Mouse (Mus musculus) intestine, postnatal 0 days (tissue): Measurements from ENCODE around the gene Mycbp. TPM values are rescaled to one million over a fixed set of nuclear protein-coding genes. Genes with fewer than 3 reads are reported as not detected.

Source experiments
- ATAC-seq: fragments of 200-750 bp; cut with Nextera tagmentation; 2 replicates; pipeline ENCODE4 v1.8.0; 2017; ENCODE audit warnings: mild to moderate bottlenecking, moderate TSS enrichment, moderate library complexity
- H3K27ac ChIP-seq: fragments of 300-500 bp; sonication (generic); 2 replicates; pipeline ENCODE4 v1.5.1; 2014; ENCODE audit warnings: mild to moderate bottlenecking, low read depth, low read length, moderate library complexity
- H3K27me3 ChIP-seq: fragments of 300-500 bp; sonication (generic); replicated peaks from 2 replicates; pipeline ENCODE4 v1.6.1; 2014; ENCODE audit warnings: low read length, mixed read lengths; ENCODE audit not compliant: control insufficient read depth, insufficient read depth
- H3K36me3 ChIP-seq: fragments of 300-500 bp; sonication (generic); 2 replicates; pipeline ENCODE4 v1.6.1; 2014; ENCODE audit warnings: mild to moderate bottlenecking, moderate library complexity; ENCODE audit not compliant: control insufficient read depth, insufficient read depth
- H3K4me1 ChIP-seq: fragments of 300-500 bp; sonication (generic); replicated peaks from 2 replicates; pipeline ENCODE4 v1.6.1; 2014; ENCODE audit warnings: antibody characterized with exemption, low read length, mixed read lengths; ENCODE audit not compliant: control insufficient read depth, insufficient read depth
- H3K4me2 ChIP-seq: fragments of 300-500 bp; sonication (generic); replicated peaks from 2 replicates; pipeline ENCODE4 v1.6.1; 2014; ENCODE audit warnings: low read depth, mild to moderate bottlenecking, moderate library complexity
- H3K4me3 ChIP-seq: fragments of 300-500 bp; sonication (generic); 2 replicates; pipeline ENCODE4 v1.5.1; 2014; ENCODE audit warnings: low read depth, low read length
- H3K9ac ChIP-seq: fragments of 300-500 bp; sonication (generic); 2 replicates; pipeline ENCODE4 v1.6.1; 2014; ENCODE audit warnings: mild to moderate bottlenecking, low read depth, low read length
- H3K9me3 ChIP-seq: fragments of 300-500 bp; sonication (generic); 2 replicates; pipeline ENCODE4 v1.6.1; 2016; ENCODE audit warnings: mixed run types; ENCODE audit not compliant: control insufficient read depth
- CTCF ChIP-seq: sonication (generic); IDR thresholded peaks from 2 replicates; pipeline ENCODE4 v1.5.1; 2016; ENCODE audit warnings: low read depth, mild to moderate bottlenecking, control low read depth, antibody characterized with exemption, moderate library complexity
- WGBS: fragments of 180-500 bp; shearing (Covaris S2); extraction: QIAGEN DNeasy Blood & Tissue Kit; methylation state at CpG from one replicate; pipeline ENCODE4 v1.1.7; 2014; 5-methylcytosine and 5-hydroxymethylcytosine counted together
- polyA plus RNA-seq: library from polyadenylated mRNA; unstranded; fragments of >200 nt; fragmentation: Nextera tagmentation; extraction: Ambion mirVana; gene quantifications from 2 replicates; pipeline ENCODE4 v1.2.1, GENCODE M21; 2015

Gene Mycbp
- polyA plus RNA-seq, 1 experiment from 2014 or later, result 82.5 TPM

DNA sequence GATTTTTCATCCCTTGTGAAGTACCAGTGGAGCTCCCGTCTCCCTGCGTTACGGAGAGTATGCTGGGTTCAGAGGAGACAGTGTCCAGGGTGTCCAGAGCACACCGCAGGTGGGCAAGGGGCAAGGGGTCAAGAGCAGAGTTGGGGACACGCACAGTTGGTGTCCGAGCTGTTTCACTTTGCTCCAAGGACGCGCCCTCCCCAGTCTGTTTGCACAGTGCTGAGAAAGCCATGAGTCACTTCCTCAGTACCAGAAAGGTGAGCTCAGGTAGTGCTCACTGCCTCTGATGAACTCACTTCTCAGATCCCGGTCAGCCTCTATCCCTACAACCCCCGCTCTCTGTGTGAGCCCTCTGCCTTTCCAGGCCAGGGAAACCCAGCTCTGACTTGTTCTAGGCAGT, 45.0 kb downstream of the Mycbp start:
- no peaks in the 10 kb centered on the region for H3K4me1 ChIP-seq
- no peak overlapping the region for H3K4me3 ChIP-seq
- no peak overlapping the region for H3K27ac ChIP-seq
- 40% methylated on average over 10 of the region's 10 CpGs for WGBS
- TF ChIP-seq CTCF, result no peak
- H3K36me3 ChIP-seq, result no peaks in the 10 kb centered on the region
- no peak for ATAC-seq
- H3K4me2 ChIP-seq, result 0 out of 2 replicates have a peak overlapping the region, but pooled peaks have one; percentile 24
- H3K27me3 ChIP-seq, result no peaks in the 10 kb centered on the region
- no peaks in the 10 kb centered on the region for H3K9me3 ChIP-seq
- H3K9ac ChIP-seq, result no peak overlapping the region

- 34% methylated on average over 7 of the region's 8 CpGs for WGBS
- no peak for ATAC-seq
- no peak for TF ChIP-seq CTCF
Observed at GRCm38 (mm10) chr4:123952059-123952458, 47.4 kb downstream of the Mycbp start.

DNA sequence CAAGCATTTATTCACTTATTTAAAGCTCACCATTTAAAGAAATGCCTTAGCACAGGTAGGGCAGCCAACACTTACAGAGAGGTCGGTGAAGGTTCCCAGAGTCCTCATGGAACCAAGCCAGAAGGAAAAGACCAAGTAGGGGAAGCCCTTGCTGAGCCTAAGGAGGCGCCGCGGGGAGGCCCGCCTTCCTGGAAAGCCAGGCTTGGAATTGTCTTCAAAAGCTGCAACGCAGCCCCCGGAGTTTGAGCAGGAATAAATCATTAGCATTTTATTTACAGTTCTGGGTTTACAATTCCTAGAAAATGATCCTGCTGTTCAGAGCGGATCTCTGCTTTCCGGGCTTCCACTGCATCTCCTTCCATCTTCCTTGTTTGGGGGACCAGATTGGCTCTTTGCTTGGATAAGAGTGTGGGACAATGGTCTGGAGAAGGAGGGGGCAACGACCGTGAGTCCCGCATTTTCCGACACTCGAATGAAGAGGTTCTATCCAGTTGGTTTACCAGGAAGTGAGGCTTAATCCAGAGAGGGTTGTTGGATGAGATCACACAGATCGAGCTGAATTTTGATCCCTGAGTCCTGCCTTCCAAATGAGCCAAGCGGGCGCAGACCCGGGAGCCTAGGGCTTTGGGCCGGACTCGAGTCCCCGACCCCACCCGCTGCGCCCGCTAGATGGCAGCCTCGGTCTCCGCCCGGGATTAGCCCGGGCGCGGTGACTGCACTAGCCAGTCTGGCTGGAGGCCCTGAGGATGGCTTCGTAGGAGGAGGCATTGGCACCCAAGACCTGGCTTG, 52.3 kb downstream of the Mycbp start:
- peak overlapping the region; percentile 11; the same call in 1 of the 2 replicates for H3K4me3 ChIP-seq
- no peak overlapping the region for H3K9ac ChIP-seq
- ATAC-seq, result peak; percentile 61
- peak; percentile 91 for TF ChIP-seq CTCF
- 5% methylated on average over 31 of the region's 31 CpGs for WGBS
- H3K27me3 ChIP-seq, result 0 out of 2 replicates have a peak, but pooled peaks cover 6% of the 10 kb centered on the region
- no peaks in the 10 kb centered on the region; the same call in 1 of the 2 replicates for H3K4me1 ChIP-seq
- peak overlapping the region; percentile 51 for H3K4me2 ChIP-seq
- H3K9me3 ChIP-seq, result no peaks in the 10 kb centered on the region
- no peaks in the 10 kb centered on the region for H3K36me3 ChIP-seq
- H3K27ac ChIP-seq, result no peak overlapping the region

More at GRCm38 (mm10) chr4:123952059-123952458, 47.4 kb downstream of the Mycbp start:
- H3K27ac ChIP-seq, result no peak overlapping the region
- H3K36me3 ChIP-seq, result no peaks in the 10 kb centered on the region
- H3K9me3 ChIP-seq, result no peaks in the 10 kb centered on the region
- H3K4me3 ChIP-seq, result no peak overlapping the region
- H3K27me3 ChIP-seq, result no peaks in the 10 kb centered on the region
- H3K4me2 ChIP-seq, result no peak overlapping the region
- no peaks in the 10 kb centered on the region for H3K4me1 ChIP-seq
- H3K9ac ChIP-seq, result no peak overlapping the region

DNA sequence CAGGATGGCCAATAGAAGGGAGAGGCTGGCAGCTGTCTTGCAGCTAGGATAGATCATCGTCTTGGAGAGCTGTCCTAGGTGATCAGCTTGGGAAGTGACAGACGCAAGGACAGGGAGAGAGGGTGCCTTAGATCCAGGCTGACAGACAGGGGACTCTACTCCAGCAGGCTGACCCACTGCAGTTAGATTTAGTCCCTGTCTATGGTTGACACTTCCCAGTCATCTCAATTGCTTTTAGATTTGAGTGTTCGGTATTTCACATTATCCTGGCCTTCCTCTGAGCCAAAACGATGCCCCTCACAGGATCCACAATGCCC, 52.8 kb downstream of the Mycbp start:
- no peak for TF ChIP-seq CTCF
- no peaks in the 10 kb centered on the region for H3K9me3 ChIP-seq
- ATAC-seq, result no peak
- peak overlapping the region; percentile 51 for H3K4me2 ChIP-seq
- 62% methylated on average over 4 of the region's 4 CpGs for WGBS
- H3K36me3 ChIP-seq, result no peaks in the 10 kb centered on the region
- no peak overlapping the region for H3K9ac ChIP-seq
- H3K27me3 ChIP-seq, result 0 out of 2 replicates have a peak, but pooled peaks cover 6% of the 10 kb centered on the region
- H3K4me1 ChIP-seq, result no peaks in the 10 kb centered on the region; the same call in 1 of the 2 replicates
- H3K4me3 ChIP-seq, result no peak overlapping the region
- H3K27ac ChIP-seq, result no peak overlapping the region

- Histone ChIP-seq H3K4me2 (no peak overlapping the region), H3K4me3 (no peak overlapping the region), H3K9ac (no peak overlapping the region), H3K36me3 (no peaks in the 10 kb centered on the region), H3K9me3 (no peaks in the 10 kb centered on the region), H3K27me3 (0 out of 2 replicates have a peak, but pooled peaks cover 6% of the 10 kb centered on the region), H3K27ac (no peak overlapping the region), H3K4me1 (no peaks in the 10 kb centered on the region; the same call in 1 of the 2 replicates)
- no peak for TF ChIP-seq CTCF
- ATAC-seq, result no peak
- WGBS, result 51% methylated on average over 4 of the region's 4 CpGs
Observed at GRCm38 (mm10) chr4:123957891-123958290, 53.3 kb downstream of the Mycbp start.

DNA sequence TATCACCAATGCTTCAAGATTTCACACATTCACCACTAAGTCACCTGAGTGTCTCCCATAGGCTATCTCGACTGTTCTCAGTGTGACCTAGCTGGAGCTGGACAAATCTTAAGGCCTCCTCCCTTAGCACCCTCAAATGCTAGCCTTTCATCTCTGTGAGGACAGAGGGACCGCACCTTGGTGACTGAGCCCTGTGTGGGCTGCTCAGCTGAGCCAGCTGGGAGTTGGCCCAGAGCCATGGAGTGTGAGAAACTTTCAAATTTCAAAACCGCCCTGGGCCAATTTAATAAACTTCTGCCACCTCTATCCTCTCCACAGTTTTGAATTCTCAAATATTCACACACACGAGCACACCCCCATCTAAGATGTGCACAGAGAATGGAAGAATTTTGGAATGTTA, 56.3 kb downstream of the Mycbp start:
- 29% methylated on average over 4 of the region's 4 CpGs for WGBS
- TF ChIP-seq CTCF, result no peak
- ATAC-seq, result no peak

More for the DNA sequence above, 56.3 kb downstream of the Mycbp start:
- Histone ChIP-seq H3K9ac (no peak overlapping the region), H3K4me2 (no peak overlapping the region), H3K4me1 (no peaks in the 10 kb centered on the region; the same call in 1 of the 2 replicates), H3K27ac (no peak overlapping the region), H3K9me3 (no peaks in the 10 kb centered on the region), H3K4me3 (no peak overlapping the region), H3K27me3 (0 out of 2 replicates have a peak, but pooled peaks cover 6% of the 10 kb centered on the region), H3K36me3 (no peaks in the 10 kb centered on the region)

Other genes with a start within 250 kb of the Mycbp start
- gene Macf1, start 220.5 kb upstream of the Mycbp start, polyA plus RNA-seq, result 17.3 and 22.8 TPM in 2 replicates
- 370 and 395 TPM in 2 replicates for gene Ndufs5, start 186.6 kb upstream of the Mycbp start, polyA plus RNA-seq
- gene Akirin1, start 154.5 kb upstream of the Mycbp start, polyA plus RNA-seq, result 38.0 and 46.2 TPM in 2 replicates
- gene Rhbdl2, start 117.0 kb upstream of the Mycbp start, polyA plus RNA-seq, result 5.5 and 5.8 TPM in 2 replicates
- gene 4933427I04Rik, start 45.2 kb upstream of the Mycbp start, polyA plus RNA-seq, result not detected in 2 replicates
- gene Rragc, start 12.6 kb downstream of the Mycbp start, polyA plus RNA-seq, result 49.5 and 54.1 TPM in 2 replicates
- gene 4930535I16Rik, start 13.2 kb downstream of the Mycbp start, polyA plus RNA-seq, result not detected in 2 replicates